Mouse (Mus musculus) ovary, postnatal 36 days (tissue): ENCODE measurements around the gene Zfp746.
"Not testable (repeated sequence)": the region's sequence is repeated elsewhere in the genome, so short reads cannot be mapped to it uniquely, and the experiment has no call there.

Source experiments
- DNase-seq: peaks from one replicate; pipeline ENCODE4 v3.0.0; 2022; ENCODE audit warnings: low spot score, mixed read lengths

The Zfp746 gene

GRCm38 (mm10) chr6:48086471-48086878 is at the start of gene Zfp746:
Gene Zfp746, minus strand, starts transcription at chr6:48086593.
- peak; percentile 95 for DNase-seq

GRCm38 (mm10) chr6:48121092-48121491 is 34.7 kb upstream of the Zfp746 start:
- DNase-seq = not testable (repeated sequence)

GRCm38 (mm10) chr6:48116036-48116435 is 29.6 kb upstream of the Zfp746 start:
- DNase-seq = no peak

- DNase-seq = no peak
These were observed 743 bp upstream of the Zfp746 start for GRCm38 (mm10) chr6:48086957-48087715.

GRCm38 (mm10) chr6:48085521-48086404 is 630 bp downstream of the Zfp746 start:
- DNase-seq = peak; percentile 74

GRCm38 (mm10) chr6:48083733-48084191 is 2.6 kb downstream of the Zfp746 start:
- DNase-seq = no peak

GRCm38 (mm10) chr6:48081952-48082351 is 4.4 kb downstream of the Zfp746 start:
- DNase-seq = no peak

GRCm38 (mm10) chr6:48081021-48081420 is 5.4 kb downstream of the Zfp746 start:
- DNase-seq = no peak

- DNase-seq = no peak
These were observed 13.1 kb downstream of the Zfp746 start for GRCm38 (mm10) chr6:48073316-48073715.

- DNase-seq = no peak
These were observed 18.9 kb downstream of the Zfp746 start for GRCm38 (mm10) chr6:48067492-48067891.

GRCm38 (mm10) chr6:48065587-48066075 is 20.8 kb downstream of the Zfp746 start:
- DNase-seq = no peak

GRCm38 (mm10) chr6:48064451-48064850 is 21.9 kb downstream of the Zfp746 start:
- no peak for DNase-seq

GRCm38 (mm10) chr6:48063940-48064339 is 22.5 kb downstream of the Zfp746 start:
- no peak for DNase-seq

- no peak for DNase-seq
These were observed 25.5 kb downstream of the Zfp746 start for GRCm38 (mm10) chr6:48060895-48061294.

GRCm38 (mm10) chr6:48060421-48060820 is 26.0 kb downstream of the Zfp746 start:
- DNase-seq = no peak

GRCm38 (mm10) chr6:48052136-48052535 is 34.3 kb downstream of the Zfp746 start:
- DNase-seq = no peak

- no peak for DNase-seq
These were observed 34.7 kb downstream of the Zfp746 start for GRCm38 (mm10) chr6:48051666-48052065.

GRCm38 (mm10) chr6:48049273-48050065 is 36.9 kb downstream of the Zfp746 start:
- no peak for DNase-seq

GRCm38 (mm10) chr6:48048426-48049272 is 37.7 kb downstream of the Zfp746 start, which contains the start of gene Zfp777:
Gene Zfp777, minus strand, starts transcription at chr6:48048911.
- DNase-seq = peak; percentile 83

GRCm38 (mm10) chr6:48047450-48048351 is 38.7 kb downstream of the Zfp746 start:
- peak; percentile 64 for DNase-seq
